Mouse (Mus musculus): ENCODE results near the gene Whamm.

The Whamm gene

DNA sequence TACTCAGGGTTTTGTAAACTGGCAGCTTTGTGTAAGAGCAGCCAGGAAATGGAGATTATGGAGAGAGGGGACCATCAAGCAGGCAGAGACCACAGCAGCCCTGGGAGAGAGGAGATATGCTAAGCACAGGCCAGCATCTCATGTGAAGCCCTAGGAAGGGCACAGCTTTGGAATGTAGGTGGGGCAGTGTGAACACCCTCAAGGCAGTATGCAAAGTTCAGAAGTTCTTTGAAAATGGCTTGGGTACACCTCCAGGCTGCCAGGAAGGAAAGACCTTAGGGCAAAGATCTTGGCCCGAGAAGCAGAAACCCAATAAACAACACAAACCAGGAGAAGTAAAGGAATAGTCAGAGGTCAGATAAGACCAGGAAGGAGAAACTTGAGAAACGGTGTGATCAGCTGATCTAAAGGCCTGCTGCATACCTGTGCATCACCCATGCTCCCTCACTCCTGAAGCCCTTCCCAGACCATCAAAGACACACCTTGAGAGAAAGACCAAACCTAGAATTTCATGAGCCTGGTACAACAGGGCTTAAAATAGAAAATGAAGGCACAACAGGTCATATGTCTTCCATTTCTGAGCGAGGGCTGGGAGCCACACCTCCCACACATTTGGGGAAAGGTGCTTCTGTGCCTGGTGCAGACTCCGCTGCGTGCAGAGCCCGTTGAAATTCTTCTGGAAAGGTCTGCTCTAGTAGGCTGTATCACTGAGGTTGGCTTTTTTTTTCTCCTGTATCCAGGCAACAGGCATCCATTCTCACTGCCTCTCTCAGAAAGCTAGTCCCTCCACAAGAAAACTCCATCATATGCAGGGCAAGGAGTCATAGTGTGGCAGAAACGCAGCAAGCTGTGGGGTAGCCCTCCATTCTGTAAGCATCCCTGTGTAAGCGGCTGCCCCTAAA lies 28.6 kb downstream of the Whamm start:
- no peak for DNase-seq

DNA sequence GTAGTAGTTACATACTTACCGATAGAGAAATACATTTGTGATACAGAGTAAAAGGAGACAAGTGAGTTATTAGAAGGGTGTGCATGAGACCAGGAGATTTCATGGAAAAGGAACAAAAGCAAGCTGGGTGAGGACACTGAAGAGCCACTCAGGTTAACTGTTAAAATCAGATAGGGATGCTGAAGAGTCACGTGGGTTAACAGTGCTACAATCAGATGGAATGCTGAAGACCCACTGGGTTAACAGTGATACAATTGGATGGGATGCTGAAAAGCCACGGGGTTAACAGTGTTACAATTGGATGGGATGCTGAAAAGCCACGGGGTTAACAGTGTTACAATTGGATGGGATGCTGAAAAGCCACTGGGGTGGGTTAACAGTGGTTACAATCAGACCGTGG lies 33.9 kb downstream of the Whamm start:
- no peak for DNase-seq

DNA sequence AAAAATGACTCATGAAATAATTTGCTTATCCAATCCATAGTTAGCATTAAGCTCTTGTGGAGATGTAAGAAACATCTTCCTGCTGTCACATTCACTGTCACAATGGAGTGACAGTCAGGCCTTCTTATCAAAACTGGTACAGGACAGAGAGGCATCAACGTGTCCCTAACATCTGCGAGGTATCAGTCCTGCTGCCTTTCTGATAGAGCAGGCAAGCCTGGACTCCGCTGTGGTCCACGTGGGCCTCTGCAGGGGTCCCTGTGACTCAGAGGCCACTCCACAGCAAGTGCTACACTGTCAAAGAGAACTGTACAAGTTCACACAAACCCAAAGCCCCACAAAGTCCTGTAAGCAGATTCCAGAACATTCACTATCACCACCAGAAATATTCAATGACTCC lies 34.4 kb downstream of the Whamm start:
- no peak for DNase-seq

DNA sequence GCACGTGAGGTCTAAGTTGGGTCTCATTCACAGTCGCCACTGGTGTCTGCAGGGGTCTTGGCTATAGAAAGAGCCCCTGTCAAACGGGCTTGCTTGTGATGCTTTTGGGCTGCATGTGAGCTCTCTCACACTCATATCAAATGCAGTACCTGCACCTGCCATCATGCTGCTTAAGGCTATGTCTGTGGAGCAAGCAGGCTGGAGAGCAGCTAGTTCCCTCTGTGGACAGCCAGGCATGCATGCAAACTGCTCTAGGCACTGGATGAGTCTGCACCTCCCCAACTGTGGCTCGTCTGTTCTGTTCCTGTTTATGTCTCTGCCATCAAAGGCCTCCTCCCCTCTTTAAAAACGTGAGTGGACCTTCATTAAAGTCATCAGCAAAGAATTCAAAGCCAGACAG lies 35.4 kb downstream of the Whamm start:
- DNase-seq: no peak

GRCm38 (mm10) chr7:81610125-81610524 lies 39.1 kb downstream of the Whamm start:
- DNase-seq: peak; percentile 27 to 36

DNA sequence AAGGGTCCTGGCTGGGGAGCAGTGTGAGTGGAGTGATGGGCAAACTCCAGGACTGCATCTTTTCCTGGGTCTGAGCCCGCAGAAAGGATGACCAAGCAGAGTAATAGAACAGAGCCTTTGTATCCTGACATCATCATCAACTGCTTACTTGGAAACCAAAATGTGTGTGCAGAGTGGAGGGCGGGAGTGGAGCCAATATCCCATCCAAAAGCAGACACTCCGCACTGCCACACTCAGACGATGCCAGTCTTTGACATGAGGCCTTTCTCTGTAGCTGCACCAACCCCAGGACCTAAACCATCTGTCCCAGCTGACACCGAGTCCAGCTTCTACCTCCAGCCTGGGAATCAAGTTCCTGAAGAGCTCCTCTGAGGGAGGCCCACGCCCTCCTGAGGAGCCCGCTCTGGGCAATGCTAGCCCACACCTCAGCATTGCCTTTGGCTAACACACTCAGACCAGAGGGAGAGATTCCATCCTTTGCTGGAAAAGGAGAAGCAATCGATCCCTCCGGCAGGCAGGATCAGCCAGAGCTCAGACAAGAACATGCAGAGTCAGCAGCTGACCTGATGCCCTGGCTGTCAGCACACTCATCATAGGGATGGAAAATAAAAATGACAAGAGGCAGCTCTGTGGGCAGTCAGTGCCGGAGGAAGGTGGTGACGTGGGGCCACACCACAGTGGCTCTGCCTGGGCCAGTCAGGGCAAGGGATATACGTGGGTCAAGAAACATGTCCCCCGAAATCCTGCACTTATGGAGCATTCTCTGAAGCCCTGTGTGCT lies 42.0 kb downstream of the Whamm start:
- no peak for DNase-seq

DNA sequence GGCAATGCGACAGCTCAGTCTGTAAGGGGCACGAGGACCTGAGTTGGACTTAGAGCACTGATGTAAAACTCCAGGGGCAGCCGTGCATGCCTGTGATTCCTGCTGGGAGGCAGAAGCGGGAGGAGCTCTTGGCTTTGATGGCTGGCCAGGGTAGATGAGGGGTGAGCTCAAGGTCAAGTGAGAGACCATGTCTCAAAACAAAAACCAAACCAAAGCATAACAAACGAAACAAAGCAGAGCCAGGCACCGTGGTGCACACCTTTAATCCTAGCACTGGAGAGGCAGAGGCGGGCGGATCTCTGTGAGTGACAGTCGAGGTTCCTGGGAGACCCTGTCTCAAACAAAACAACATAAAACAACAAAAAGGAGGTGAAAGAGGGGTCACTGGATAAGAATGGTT lies 44.0 kb downstream of the Whamm start:
- DNase-seq: no peak

- DNase-seq: no peak
These were observed 51.7 kb downstream of the Whamm start for GRCm38 (mm10) chr7:81622793-81623192.

DNA sequence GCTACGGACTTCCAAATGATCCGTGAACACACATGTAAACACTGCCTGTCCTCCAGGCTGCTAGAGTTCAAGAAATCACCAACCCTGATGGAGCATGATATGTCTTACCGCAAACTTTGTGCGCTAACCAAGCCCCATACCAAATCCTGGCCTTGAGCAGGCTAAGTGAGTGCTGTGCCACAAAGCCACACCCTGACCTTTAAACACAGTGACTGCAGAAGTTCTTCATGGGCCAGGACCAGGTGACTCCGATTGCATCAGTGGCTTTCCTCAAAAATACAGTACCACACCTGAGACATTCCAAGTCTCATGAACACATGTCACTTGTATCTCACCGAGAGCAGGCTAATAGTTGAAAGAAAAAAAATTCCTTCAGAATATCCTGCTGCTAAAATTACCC lies 52.7 kb downstream of the Whamm start:
- DNase-seq: no peak

DNA sequence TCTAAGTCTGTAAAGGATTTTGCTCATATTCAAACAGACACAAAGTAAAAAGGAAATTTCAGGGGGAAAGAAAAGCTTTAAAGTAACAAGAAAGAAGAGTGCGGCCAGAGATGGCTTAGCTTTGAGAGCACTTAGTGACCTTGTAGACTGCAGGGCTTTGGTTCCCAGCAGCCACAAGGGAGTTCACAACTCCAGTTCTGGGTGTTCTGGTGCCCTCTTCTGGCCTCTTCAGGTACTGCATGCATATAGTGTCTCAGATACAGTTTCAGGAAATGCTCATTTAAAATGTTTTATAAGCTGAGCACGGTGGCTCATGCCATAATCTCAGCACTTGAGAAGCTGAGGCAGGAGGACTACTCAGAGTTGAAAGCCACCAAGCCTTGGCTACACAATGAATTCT lies 55.4 kb downstream of the Whamm start:
- DNase-seq: peak; percentile 10 to 28

DNA sequence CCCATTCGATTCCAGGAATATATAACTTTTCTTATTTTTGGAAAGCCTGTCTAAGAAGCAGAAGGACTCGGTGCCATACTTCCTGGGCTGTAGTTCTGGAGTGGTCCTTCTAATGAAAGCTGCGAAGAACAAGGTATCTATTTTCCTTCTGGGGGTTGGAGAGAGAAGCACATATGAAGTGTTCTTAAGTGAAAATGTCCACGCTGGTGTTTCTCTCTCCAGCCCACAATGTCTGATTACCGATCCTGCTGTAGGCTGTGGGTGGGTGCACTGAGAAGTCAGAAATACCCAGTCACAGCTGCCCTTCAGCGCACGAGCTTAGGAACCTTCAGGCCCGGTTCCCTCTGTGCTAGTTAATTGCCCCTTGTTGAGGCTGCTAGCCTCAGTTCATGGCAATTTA lies 60.2 kb downstream of the Whamm start:
- DNase-seq: no peak

GRCm38 (mm10) chr7:81632586-81632985 lies 61.5 kb downstream of the Whamm start:
- DNase-seq: no peak

DNA sequence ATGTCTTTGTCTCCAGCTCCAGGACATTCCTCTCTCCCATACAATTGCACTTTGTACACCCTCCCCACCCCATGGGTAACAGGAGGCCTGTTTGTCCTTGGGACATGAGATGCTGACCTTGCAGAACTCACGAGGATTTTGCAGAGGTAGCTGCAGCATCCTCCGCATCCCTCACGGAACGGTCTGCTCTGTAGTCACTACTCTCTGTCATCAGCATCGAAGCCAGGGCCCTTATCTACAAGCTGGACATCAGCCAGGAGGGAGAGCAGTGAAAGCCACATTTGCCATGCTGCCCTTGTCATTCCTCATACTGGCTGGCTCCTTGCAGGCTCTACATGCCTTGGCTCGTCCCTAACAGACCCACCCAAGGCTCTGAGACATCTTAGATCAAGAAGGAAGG lies 70.0 kb downstream of the Whamm start:
- no peak for DNase-seq

GRCm38 (mm10) chr7:81644551-81645235 lies 73.6 kb downstream of the Whamm start:
- no peak for DNase-seq

Measured in kidney, postnatal 4 days (tissue).